Mouse (Mus musculus) heart, adult 2 months (tissue): ENCODE results near the gene Tst.

Experiments used
- CTCF ChIP-seq: fragments of 200-600 bp; IDR thresholded peaks from 2 replicates; pipeline ENCODE4 v1.8.1; 2022; ENCODE audit warnings: antibody characterized with exemption, mild to moderate bottlenecking, moderate library complexity
- EP300 ChIP-seq: fragments of 200-500 bp; IDR thresholded peaks from 2 replicates; pipeline ENCODE4 v1.6.1; 2011; ENCODE audit warnings: low read depth, low read length, control low read depth; ENCODE audit not compliant: insufficient read depth
- POLR2A ChIP-seq: fragments of 200-500 bp; IDR thresholded peaks from 2 replicates; pipeline ENCODE4 v1.6.1; 2011; ENCODE audit warnings: mild to moderate bottlenecking, low read depth, low read length, control low read depth; ENCODE audit not compliant: insufficient read depth

- TF ChIP-seq POLR2A = no peak
- TF ChIP-seq CTCF = no peak
- no peak for TF ChIP-seq EP300
Observed at GRCm38 (mm10) chr15:78431541-78432121, 25.9 kb upstream of the Tst start.
